Mouse (Mus musculus): ENCODE measurements around the gene Nub1. TPM values are rescaled to one million over a fixed set of nuclear protein-coding genes. Genes with fewer than 3 reads are reported as not detected.

Nub1 gene
- polyA plus RNA-seq, 1 experiment from 2014 or later = 34.5 TPM

GRCm38 (mm10) chr5:24747533-24747932 lies 62.2 kb downstream of the Nub1 start:
- no peak overlapping the region for H3K4me2 ChIP-seq (replicated peaks; ENCODE audit: low read depth, low read length)
- no peaks in the 10 kb centered on the region for H3K9me3 ChIP-seq (ENCODE audit: low read length)
- TF ChIP-seq CTCF (IDR thresholded peaks at IDR 0.05) (no peak), EP300 (IDR thresholded peaks at IDR 0.05) (no peak)
- no peaks in the 10 kb centered on the region for H3K36me3 ChIP-seq (ENCODE audit: insufficient read depth, low read length)
- DNase-seq (ENCODE audit: low spot score) = no peak
- H3K4me1 ChIP-seq (ENCODE audit: insufficient read depth, low read depth, low read length) = no peaks in the 10 kb centered on the region; the same call in 1 of the 2 replicates
- no peak for ATAC-seq
- no peak overlapping the region for H3K4me3 ChIP-seq (ENCODE audit: low read depth, low read length)
- H3K27ac ChIP-seq (ENCODE audit: low read length) = no peak overlapping the region
- H3K9ac ChIP-seq (replicated peaks; ENCODE audit: low read depth) = no peak overlapping the region
- no peaks in the 10 kb centered on the region for H3K27me3 ChIP-seq (replicated peaks; ENCODE audit: insufficient read depth, low read length)
- 30% methylated on average over 6 of the region's 6 CpGs for WGBS

GRCm38 (mm10) chr5:24749731-24750130 lies 64.4 kb downstream of the Nub1 start:
- H3K4me2 ChIP-seq (replicated peaks; ENCODE audit: low read depth, low read length) = peak overlapping the region; percentile 89
- no peak for ATAC-seq
- H3K27me3 ChIP-seq (replicated peaks; ENCODE audit: insufficient read depth, low read length) = no peaks in the 10 kb centered on the region
- H3K27ac ChIP-seq (ENCODE audit: low read length) = peak overlapping the region; percentile 96; the same call in 1 of the 2 replicates
- no peak for DNase-seq (ENCODE audit: low spot score)
- H3K9me3 ChIP-seq (ENCODE audit: low read length) = no peaks in the 10 kb centered on the region
- no peak for TF ChIP-seq CTCF (IDR thresholded peaks at IDR 0.05)
- TF ChIP-seq EP300 (IDR thresholded peaks at IDR 0.05) = no peak
- 0 out of 2 replicates have a peak overlapping the region, but pooled peaks have one; percentile 58 for H3K4me3 ChIP-seq (ENCODE audit: low read depth, low read length)
- no peak overlapping the region for H3K9ac ChIP-seq (replicated peaks; ENCODE audit: low read depth)
- H3K36me3 ChIP-seq (ENCODE audit: insufficient read depth, low read length) = no peaks in the 10 kb centered on the region
- WGBS = 56% methylated on average over 5 of the region's 5 CpGs
- H3K4me1 ChIP-seq (ENCODE audit: insufficient read depth, low read depth, low read length) = no peaks in the 10 kb centered on the region; the same call in 1 of the 2 replicates

GRCm38 (mm10) chr5:24750321-24751304 lies 65.3 kb downstream of the Nub1 start:
- Histone ChIP-seq H3K4me2 (replicated peaks; ENCODE audit: low read depth, low read length) (peak overlapping the region; percentile 89), H3K9ac (replicated peaks; ENCODE audit: low read depth) (peak overlapping the region; percentile 87), H3K27ac (ENCODE audit: low read length) (peak overlapping the region; percentile 96), H3K4me1 (ENCODE audit: insufficient read depth, low read depth, low read length) (no peaks in the 10 kb centered on the region; the same call in 1 of the 2 replicates), H3K36me3 (ENCODE audit: insufficient read depth, low read length) (no peaks in the 10 kb centered on the region), H3K9me3 (ENCODE audit: low read length) (no peaks in the 10 kb centered on the region), H3K4me3 (ENCODE audit: low read depth, low read length) (peak overlapping the region; percentile 58), H3K27me3 (replicated peaks; ENCODE audit: insufficient read depth, low read length) (no peaks in the 10 kb centered on the region)
- peak; percentile 79 for ATAC-seq
- DNase-seq (ENCODE audit: low spot score) = peak; percentile 95
- WGBS = 1% methylated on average over 44 of the region's 59 CpGs
- TF ChIP-seq EP300 (IDR thresholded peaks at IDR 0.05) (no peak), CTCF (IDR thresholded peaks at IDR 0.05) (peak; percentile 93)

GRCm38 (mm10) chr5:24751305-24752174 lies 66.2 kb downstream of the Nub1 start:
- WGBS = 1% methylated on average over 25 of the region's 25 CpGs
- no peaks in the 10 kb centered on the region for H3K9me3 ChIP-seq (ENCODE audit: low read length)
- H3K9ac ChIP-seq (replicated peaks; ENCODE audit: low read depth) = peak overlapping the region; percentile 87
- H3K27me3 ChIP-seq (replicated peaks; ENCODE audit: insufficient read depth, low read length) = no peaks in the 10 kb centered on the region
- H3K4me1 ChIP-seq (ENCODE audit: insufficient read depth, low read depth, low read length) = no peaks in the 10 kb centered on the region; the same call in 1 of the 2 replicates
- DNase-seq (ENCODE audit: low spot score) (peak; percentile 93), ATAC-seq (peak; percentile 72)
- H3K4me2 ChIP-seq (replicated peaks; ENCODE audit: low read depth, low read length) = peak overlapping the region; percentile 89
- peak overlapping the region; percentile 96 for H3K27ac ChIP-seq (ENCODE audit: low read length)
- H3K4me3 ChIP-seq (ENCODE audit: low read depth, low read length) = peak overlapping the region; percentile 58
- TF ChIP-seq EP300 (IDR thresholded peaks at IDR 0.05) (peak; percentile 40; the same call in 1 of the 2 replicates), CTCF (IDR thresholded peaks at IDR 0.05) (no peak)
- no peaks in the 10 kb centered on the region for H3K36me3 ChIP-seq (ENCODE audit: insufficient read depth, low read length)

GRCm38 (mm10) chr5:24752175-24752498 lies 66.8 kb downstream of the Nub1 start:
- H3K36me3 ChIP-seq (ENCODE audit: insufficient read depth, low read length) = no peaks in the 10 kb centered on the region
- ATAC-seq (no peak), DNase-seq (ENCODE audit: low spot score) (no peak)
- peak overlapping the region; percentile 96 for H3K27ac ChIP-seq (ENCODE audit: low read length)
- no peaks in the 10 kb centered on the region for H3K27me3 ChIP-seq (replicated peaks; ENCODE audit: insufficient read depth, low read length)
- H3K4me3 ChIP-seq (ENCODE audit: low read depth, low read length) = peak overlapping the region; percentile 58; the same call in 1 of the 2 replicates
- TF ChIP-seq EP300 (IDR thresholded peaks at IDR 0.05) (no peak), CTCF (IDR thresholded peaks at IDR 0.05) (no peak)
- no peaks in the 10 kb centered on the region for H3K9me3 ChIP-seq (ENCODE audit: low read length)
- 0% methylated on average over 2 of the region's 2 CpGs for WGBS
- peak overlapping the region; percentile 87 for H3K9ac ChIP-seq (replicated peaks; ENCODE audit: low read depth)
- H3K4me2 ChIP-seq (replicated peaks; ENCODE audit: low read depth, low read length) = peak overlapping the region; percentile 89
- no peaks in the 10 kb centered on the region; the same call in 1 of the 2 replicates for H3K4me1 ChIP-seq (ENCODE audit: insufficient read depth, low read depth, low read length)

- H3K9me3 ChIP-seq (ENCODE audit: low read length) = no peaks in the 10 kb centered on the region
- H3K4me1 ChIP-seq (ENCODE audit: insufficient read depth, low read depth, low read length) = no peaks in the 10 kb centered on the region; the same call in 1 of the 2 replicates
- H3K4me3 ChIP-seq (ENCODE audit: low read depth, low read length) = no peak overlapping the region
- no peak overlapping the region for H3K27ac ChIP-seq (ENCODE audit: low read length)
- ATAC-seq (no peak), DNase-seq (ENCODE audit: low spot score) (no peak)
- TF ChIP-seq CTCF (IDR thresholded peaks at IDR 0.05) (no peak), EP300 (IDR thresholded peaks at IDR 0.05) (no peak)
- H3K27me3 ChIP-seq (replicated peaks; ENCODE audit: insufficient read depth, low read length) = no peaks in the 10 kb centered on the region
- H3K36me3 ChIP-seq (ENCODE audit: insufficient read depth, low read length) = no peaks in the 10 kb centered on the region
- no peak overlapping the region for H3K4me2 ChIP-seq (replicated peaks; ENCODE audit: low read depth, low read length)
- WGBS = 65% methylated on average over 3 of the region's 3 CpGs
- no peak overlapping the region for H3K9ac ChIP-seq (replicated peaks; ENCODE audit: low read depth)
These were observed 71.6 kb downstream of the Nub1 start for GRCm38 (mm10) chr5:24756931-24757330.
